Mouse (Mus musculus) bone marrow, adult 2 months (tissue): ENCODE results near the gene Kif14.

ENCODE experiments used
- CTCF ChIP-seq: fragments of 200-500 bp; IDR thresholded peaks from 2 replicates; pipeline ENCODE4 v1.5.1; 2011; ENCODE audit warnings: low read length, control low read depth; ENCODE audit not compliant: control insufficient read depth, insufficient read depth
- POLR2A ChIP-seq: fragments of 200-500 bp; IDR thresholded peaks from 2 replicates; pipeline ENCODE4 v1.6.1; 2011; ENCODE audit warnings: low read depth, mild to moderate bottlenecking, control low read depth, low read length, borderline replicate concordance; ENCODE audit not compliant: control insufficient read depth

DNA sequence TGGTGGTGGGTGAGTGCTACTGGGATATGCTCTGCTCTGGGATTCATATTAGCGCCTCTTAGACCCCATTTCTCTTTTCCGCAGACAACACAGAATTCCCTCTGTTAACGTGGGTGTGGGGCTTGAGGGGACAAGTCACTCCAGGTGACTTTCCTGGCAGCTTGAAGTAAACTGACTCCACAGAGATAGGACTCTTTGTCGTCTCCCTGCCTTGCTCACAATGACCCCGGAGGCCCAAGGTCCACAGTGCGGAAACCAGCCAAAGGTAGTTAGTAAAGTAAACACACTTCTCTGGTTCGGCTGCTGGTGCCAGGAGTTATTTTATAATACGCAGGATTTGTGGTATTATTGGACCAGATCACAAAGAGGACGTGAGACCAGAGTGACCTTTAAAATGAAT is 23.3 kb upstream of the Kif14 start:
- no peak for TF ChIP-seq POLR2A
- TF ChIP-seq CTCF, result no peak
